Mouse (Mus musculus) C2C12 (cell line): ENCODE results near the gene Dbn1.

Experiments used
- CEBPB ChIP-seq: IDR thresholded peaks from one replicate; pipeline ENCODE4 v1.6.1; 2011; ENCODE audit warnings: low read depth, mild to moderate bottlenecking, control low read depth, moderate library complexity
- CTCF ChIP-seq: IDR thresholded peaks from one replicate; pipeline ENCODE4 v1.5.1; 2011; ENCODE audit not compliant: control insufficient read depth, insufficient read depth, insufficient read length
- MAX ChIP-seq: IDR thresholded peaks from one replicate; pipeline ENCODE4 v1.6.1; 2011; ENCODE audit warnings: mild to moderate bottlenecking, control low read depth
- MYOD1 ChIP-seq: IDR thresholded peaks from one replicate; pipeline ENCODE4 v1.6.1; 2011; ENCODE audit warnings: low read depth; ENCODE audit not compliant: control insufficient read depth, insufficient read length
- MYOG ChIP-seq: IDR thresholded peaks from one replicate; pipeline ENCODE4 v1.6.1; 2011; ENCODE audit not compliant: control insufficient read depth, insufficient read length; ENCODE audit errors: extremely low read depth
- USF1 ChIP-seq: IDR thresholded peaks from one replicate; pipeline ENCODE4 v1.6.1; 2011; ENCODE audit warnings: low read depth, mild to moderate bottlenecking, control low read depth, moderate library complexity

- no peak for TF ChIP-seq CTCF
- TF ChIP-seq MAX = no peak
- no peak for TF ChIP-seq USF1
- no peak for TF ChIP-seq CEBPB
- TF ChIP-seq MYOD1 = no peak
- no peak for TF ChIP-seq MYOG
Measured at GRCm38 (mm10) chr13:55464027-55464884, 23.7 kb downstream of the Dbn1 start, which contains the start of gene Prr7.
